Mouse (Mus musculus): Measurements from ENCODE around the gene Unc79. TPM values are rescaled to one million over a fixed set of nuclear protein-coding genes. Genes with fewer than 3 reads are reported as not detected.

Unc79 gene
- polyA plus RNA-seq, 1 experiment, result not detected

DNA sequence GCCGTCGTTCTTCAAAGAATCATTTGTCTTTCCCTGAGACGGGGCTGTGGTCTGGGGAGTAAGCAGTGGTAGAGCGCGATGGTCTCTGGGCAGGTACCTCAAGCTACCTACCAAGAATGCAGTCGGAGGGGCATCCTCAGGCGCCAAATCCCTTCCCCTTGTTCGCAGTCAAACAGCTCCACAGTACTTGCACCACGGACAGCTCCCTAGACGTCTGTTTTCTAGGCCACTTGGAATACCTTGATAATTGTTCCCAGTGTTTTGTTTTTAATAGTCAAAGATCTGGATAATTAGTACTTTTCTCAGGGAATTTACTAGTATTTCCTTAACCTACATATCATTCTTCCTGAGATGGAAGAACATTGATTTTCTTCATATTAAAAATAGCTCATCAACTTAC lies 833 bp upstream of the Unc79 start:
- no peak overlapping the region for H3K27ac ChIP-seq (ENCODE audit: insufficient read depth, low read depth, low read length)
- no peak overlapping the region; the same call in 1 of the 2 replicates for H3K4me3 ChIP-seq (ENCODE audit: insufficient read depth, low read depth, low read length)
- peaks cover 2% of the 10 kb centered on the region; the same call in 1 of the 2 replicates for H3K4me1 ChIP-seq (ENCODE audit: control insufficient read depth, insufficient read depth, low read length)
- TF ChIP-seq CTCF (IDR thresholded peaks at IDR 0.05; ENCODE audit: insufficient read depth, low read depth, low read length) (no peak), POLR2A (IDR thresholded peaks at IDR 0.05; ENCODE audit: insufficient read depth, low read depth, low read length) (no peak)
- WGBS, result 34% methylated on average over 10 of the region's 10 CpGs

- under 1% methylated on average over 41 of the region's 42 CpGs for WGBS
- no peak for TF ChIP-seq CTCF (IDR thresholded peaks at IDR 0.05; ENCODE audit: insufficient read depth, low read depth, low read length)
- TF ChIP-seq POLR2A (IDR thresholded peaks at IDR 0.05; ENCODE audit: insufficient read depth, low read depth, low read length), result no peak; the same call in 1 of the 2 replicates
- Histone ChIP-seq H3K4me3 (ENCODE audit: insufficient read depth, low read depth, low read length) (peak overlapping the region; percentile 86), H3K27ac (ENCODE audit: insufficient read depth, low read depth, low read length) (peak overlapping the region; percentile 96), H3K4me1 (ENCODE audit: control insufficient read depth, insufficient read depth, low read length) (peaks cover 2% of the 10 kb centered on the region; the same call in 1 of the 2 replicates)
These were observed 943 bp downstream of the Unc79 start for GRCm38 (mm10) chr12:102949395-102950208.

DNA sequence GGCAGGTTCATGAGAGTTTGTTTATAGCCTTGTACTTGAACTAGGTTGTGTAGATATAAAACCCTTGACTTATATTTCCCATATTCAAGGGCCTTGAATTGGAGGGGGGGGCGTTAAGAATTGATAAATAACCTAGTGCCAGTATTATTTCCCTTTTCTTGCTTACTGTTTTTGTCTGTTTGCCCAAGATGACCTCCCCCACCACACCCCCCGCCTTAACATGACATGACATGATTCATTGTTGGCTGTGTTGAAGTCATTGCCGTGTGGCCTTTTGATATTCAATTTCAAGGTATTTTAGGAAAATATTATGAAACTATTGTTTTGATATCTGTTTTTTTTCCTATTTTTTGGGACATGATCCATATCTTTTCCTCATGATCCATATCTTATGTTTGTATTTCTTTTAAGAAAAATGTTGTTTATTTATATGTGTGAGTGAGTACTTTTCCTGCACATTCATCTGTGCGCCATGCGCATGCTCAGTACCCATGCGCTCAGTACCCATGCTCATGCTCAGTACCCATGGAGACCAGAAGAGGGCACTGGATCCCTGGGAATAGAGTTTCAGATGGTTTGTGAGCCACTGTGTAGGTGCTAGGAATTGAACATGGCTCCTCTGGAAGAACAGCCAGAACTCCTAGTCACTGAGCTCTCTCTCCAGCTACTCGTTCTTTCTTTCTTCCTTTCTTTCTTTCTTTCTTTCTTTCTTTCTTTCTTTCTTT lies 11.6 kb downstream of the Unc79 start:
- 89% methylated on average over 7 of the region's 7 CpGs for whole genome bisulfite sequencing
- Histone ChIP-seq H3K4me1 (ENCODE audit: control insufficient read depth, insufficient read depth, low read length) (peaks cover 6% of the 10 kb centered on the region; the same call in 1 of the 2 replicates), H3K27ac (ENCODE audit: insufficient read depth, low read depth, low read length) (no peak overlapping the region), H3K4me3 (ENCODE audit: insufficient read depth, low read depth, low read length) (no peak overlapping the region)
- no peak for TF ChIP-seq CTCF (IDR thresholded peaks at IDR 0.05; ENCODE audit: insufficient read depth, low read depth, low read length)
- TF ChIP-seq POLR2A (IDR thresholded peaks at IDR 0.05; ENCODE audit: insufficient read depth, low read depth, low read length), result no peak

GRCm38 (mm10) chr12:102961066-102961465 lies 12.4 kb downstream of the Unc79 start:
- Histone ChIP-seq H3K4me1 (ENCODE audit: control insufficient read depth, insufficient read depth, low read length) (peaks cover 10% of the 10 kb centered on the region; the same call in 1 of the 2 replicates), H3K4me3 (ENCODE audit: insufficient read depth, low read depth, low read length) (no peak overlapping the region), H3K27ac (ENCODE audit: insufficient read depth, low read depth, low read length) (no peak overlapping the region)
- no peak for TF ChIP-seq CTCF (IDR thresholded peaks at IDR 0.05; ENCODE audit: insufficient read depth, low read depth, low read length)
- no peak for TF ChIP-seq POLR2A (IDR thresholded peaks at IDR 0.05; ENCODE audit: insufficient read depth, low read depth, low read length)
- WGBS, result 61% methylated on average over 3 of the region's 3 CpGs

DNA sequence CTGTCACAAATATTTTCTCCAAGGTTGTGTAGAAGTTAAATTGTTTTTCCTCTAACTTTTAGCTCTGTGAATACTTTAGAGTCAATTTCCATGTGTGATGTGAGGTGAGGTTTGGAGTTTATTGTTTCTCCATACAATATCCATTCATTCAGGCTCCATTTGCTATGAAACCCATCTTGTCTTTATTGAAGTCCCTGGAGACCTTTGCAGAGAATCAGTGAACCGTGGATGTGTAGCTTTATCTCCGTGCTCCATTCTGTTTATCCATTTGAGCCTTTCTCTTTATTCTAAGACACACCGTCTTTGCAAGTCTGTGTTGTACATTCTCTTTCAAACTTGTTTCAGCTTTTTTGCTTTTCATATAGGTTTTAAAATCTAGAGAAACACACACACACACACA lies 15.8 kb downstream of the Unc79 start:
- Histone ChIP-seq H3K4me3 (ENCODE audit: insufficient read depth, low read depth, low read length) (no peak overlapping the region), H3K4me1 (ENCODE audit: control insufficient read depth, insufficient read depth, low read length) (peaks cover 8% of the 10 kb centered on the region; the same call in 1 of the 2 replicates), H3K27ac (ENCODE audit: insufficient read depth, low read depth, low read length) (no peak overlapping the region)
- TF ChIP-seq CTCF (IDR thresholded peaks at IDR 0.05; ENCODE audit: insufficient read depth, low read depth, low read length) (no peak), POLR2A (IDR thresholded peaks at IDR 0.05; ENCODE audit: insufficient read depth, low read depth, low read length) (no peak)
- WGBS, result 26% methylated on average over 3 of the region's 3 CpGs

GRCm38 (mm10) chr12:102980584-102980983 lies 31.9 kb downstream of the Unc79 start:
- Histone ChIP-seq H3K4me3 (ENCODE audit: insufficient read depth, low read depth, low read length) (no peak overlapping the region), H3K4me1 (ENCODE audit: control insufficient read depth, insufficient read depth, low read length) (peaks cover 8% of the 10 kb centered on the region; the same call in 1 of the 2 replicates), H3K27ac (ENCODE audit: insufficient read depth, low read depth, low read length) (no peak overlapping the region)
- WGBS, result 45% methylated on average over 4 of the region's 4 CpGs
- TF ChIP-seq POLR2A (IDR thresholded peaks at IDR 0.05; ENCODE audit: insufficient read depth, low read depth, low read length) (no peak), CTCF (IDR thresholded peaks at IDR 0.05; ENCODE audit: insufficient read depth, low read depth, low read length) (no peak)

DNA sequence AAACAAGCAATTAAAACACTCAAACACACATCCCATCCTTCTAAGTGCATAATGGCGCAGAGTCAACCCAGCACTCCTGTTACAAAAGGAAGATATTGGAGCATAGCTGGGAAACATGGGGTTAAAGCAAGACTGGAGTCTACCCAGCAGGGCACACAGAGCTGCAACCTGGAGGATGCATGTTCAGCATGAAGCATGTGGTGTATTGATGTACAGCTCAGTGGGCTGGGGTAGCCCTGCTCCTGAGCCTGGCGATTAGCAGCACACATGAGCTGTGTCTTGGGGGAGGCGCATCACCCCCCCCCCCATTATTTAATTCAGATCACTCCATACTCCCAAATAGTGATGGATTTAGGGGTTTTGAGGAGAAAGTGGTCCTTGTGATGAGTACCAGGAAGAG lies 32.9 kb downstream of the Unc79 start:
- 81% methylated on average over 3 of the region's 3 CpGs for WGBS
- H3K4me3 ChIP-seq (ENCODE audit: insufficient read depth, low read depth, low read length), result no peak overlapping the region
- peaks cover 10% of the 10 kb centered on the region; the same call in 1 of the 2 replicates for H3K4me1 ChIP-seq (ENCODE audit: control insufficient read depth, insufficient read depth, low read length)
- no peak overlapping the region for H3K27ac ChIP-seq (ENCODE audit: insufficient read depth, low read depth, low read length)
- TF ChIP-seq CTCF (IDR thresholded peaks at IDR 0.05; ENCODE audit: insufficient read depth, low read depth, low read length) (no peak), POLR2A (IDR thresholded peaks at IDR 0.05; ENCODE audit: insufficient read depth, low read depth, low read length) (no peak)

DNA sequence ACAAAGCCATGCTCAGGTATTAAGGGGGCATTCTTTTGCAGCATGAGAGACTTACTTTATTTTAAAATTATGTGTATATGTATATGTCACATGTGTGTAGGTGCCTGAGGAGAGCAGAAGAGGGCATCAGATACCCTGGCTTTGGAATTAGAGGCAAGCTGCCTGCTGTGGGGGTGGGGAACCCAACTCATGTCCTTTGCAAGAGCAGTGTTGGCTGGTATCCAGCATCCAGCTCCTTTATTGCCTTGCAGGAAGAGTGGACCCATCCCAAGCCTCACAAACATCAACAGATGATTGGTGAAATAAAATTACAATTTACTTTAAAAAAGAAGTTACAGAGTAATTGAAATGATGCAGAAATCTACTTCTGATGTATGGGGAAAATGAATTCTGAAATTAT lies 36.7 kb downstream of the Unc79 start:
- Histone ChIP-seq H3K4me3 (ENCODE audit: insufficient read depth, low read depth, low read length) (no peak overlapping the region), H3K27ac (ENCODE audit: insufficient read depth, low read depth, low read length) (no peak overlapping the region), H3K4me1 (ENCODE audit: control insufficient read depth, insufficient read depth, low read length) (peaks cover 12% of the 10 kb centered on the region)
- TF ChIP-seq POLR2A (IDR thresholded peaks at IDR 0.05; ENCODE audit: insufficient read depth, low read depth, low read length) (no peak), CTCF (IDR thresholded peaks at IDR 0.05; ENCODE audit: insufficient read depth, low read depth, low read length) (no peak)

DNA sequence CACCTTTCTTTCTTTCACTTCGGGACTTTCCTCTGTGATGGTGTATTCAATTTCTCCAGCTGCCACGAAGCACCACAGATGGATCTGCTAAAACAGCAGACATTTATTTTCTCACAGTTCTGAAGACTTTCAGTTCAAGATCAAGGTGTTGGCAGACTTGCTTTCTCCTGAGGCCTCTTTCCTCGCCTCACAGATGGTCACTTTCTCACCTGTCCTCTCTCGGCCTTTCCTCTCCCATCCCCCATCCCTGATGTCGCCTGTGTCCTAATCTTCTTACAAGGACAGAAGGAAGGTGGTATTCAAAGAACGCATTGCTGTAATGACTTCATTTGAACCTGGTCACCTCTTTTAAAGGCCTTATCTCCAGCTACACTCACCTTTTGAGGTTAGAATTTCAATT lies 39.1 kb downstream of the Unc79 start:
- H3K4me1 ChIP-seq (ENCODE audit: control insufficient read depth, insufficient read depth, low read length), result peaks cover 10% of the 10 kb centered on the region
- 83% methylated on average over 6 of the region's 6 CpGs for WGBS
- TF ChIP-seq POLR2A (IDR thresholded peaks at IDR 0.05; ENCODE audit: insufficient read depth, low read depth, low read length) (no peak), CTCF (IDR thresholded peaks at IDR 0.05; ENCODE audit: insufficient read depth, low read depth, low read length) (no peak)
- no peak overlapping the region for H3K4me3 ChIP-seq (ENCODE audit: insufficient read depth, low read depth, low read length)
- no peak overlapping the region for H3K27ac ChIP-seq (ENCODE audit: insufficient read depth, low read depth, low read length)
